ENCODE assay signal across 13 mouse cellular contexts in genomic region chr6:121102941-121103340, GRCm38 (mm10). TPM values are rescaled to one million over a fixed set of nuclear protein-coding genes. Genes with fewer than 3 reads are reported as not detected.
A peak's percentile ranks its signal among the peaks of the same experiment; 100 is the strongest.
DNase-seq lines count a peak whose midpoint lies in the region; ATAC-seq lines count a peak whose summit lies in the region.
"Had no signal": no experiment of that assay in that cellular context is flagged by ENCODE, and none has a peak within 500 bp of the region (broad histone marks: within the 10 kb centered on the region; RNA-seq: fewer than 3 reads in every experiment).

No protein-coding gene starts in this region.

- H3K9me3 ChIP-seq in heart, embryonic 12.5 days (replicated peaks): no peaks in the 10 kb centered on the region
- H3K9me3 ChIP-seq in heart, embryonic 13.5 days: no peaks in the 10 kb centered on the region
- no peaks in the 10 kb centered on the region for H3K9me3 ChIP-seq in intestine, embryonic 16.5 days (ENCODE audit: control insufficient read depth, low read length)

- no peak overlapping the region for H3K4me2 ChIP-seq in heart, embryonic 12.5 days
- peak overlapping the region; percentile 0; the same call in 1 of the 2 replicates for H3K4me2 ChIP-seq in heart, embryonic 13.5 days
- no peak overlapping the region for H3K4me2 ChIP-seq in intestine, embryonic 16.5 days (ENCODE audit: low read depth, low read length)

- H3K36me3 ChIP-seq in heart, embryonic 12.5 days: peaks cover 25% of the 10 kb centered on the region
- H3K36me3 ChIP-seq in heart, embryonic 13.5 days: peaks cover 27% of the 10 kb centered on the region
- no peaks in the 10 kb centered on the region for H3K36me3 ChIP-seq in intestine, embryonic 16.5 days (ENCODE audit: control insufficient read depth, insufficient read depth, low read length)

- H3K27ac ChIP-seq in heart, embryonic 12.5 days (ENCODE audit: poor library complexity, severe bottlenecking): no peak overlapping the region
- H3K27ac ChIP-seq in heart, embryonic 13.5 days (replicated peaks): no peak overlapping the region
- no peak overlapping the region for H3K27ac ChIP-seq in intestine, embryonic 16.5 days (ENCODE audit: low read length)
- H3K27ac ChIP-seq: liver, embryonic 14.5 days had no signal

- no peaks in the 10 kb centered on the region for H3K27me3 ChIP-seq in heart, embryonic 12.5 days (replicated peaks)
- no peaks in the 10 kb centered on the region for H3K27me3 ChIP-seq in heart, embryonic 13.5 days (replicated peaks)
- no peaks in the 10 kb centered on the region for H3K27me3 ChIP-seq in intestine, embryonic 16.5 days (replicated peaks; ENCODE audit: control insufficient read depth, insufficient read depth, low read length)

- H3K4me3 ChIP-seq in heart, embryonic 12.5 days: no peak overlapping the region
- H3K4me3 ChIP-seq in heart, embryonic 13.5 days: no peak overlapping the region
- no peak overlapping the region for H3K4me3 ChIP-seq in intestine, embryonic 16.5 days (ENCODE audit: low read length)

- ATAC-seq in cerebellum, adult (ENCODE audit: insufficient number of reproducible peaks, low FRiP score, low TSS enrichment): 0 out of 2 replicates have a peak, but pooled peaks have one; percentile 8
- no peak for ATAC-seq in heart, embryonic 12.5 days (ENCODE audit: insufficient number of reproducible peaks, low FRiP score)
- no peak for ATAC-seq in heart, embryonic 13.5 days (ENCODE audit: extremely low read depth, insufficient number of reproducible peaks, low FRiP score, low TSS enrichment)
- ATAC-seq in intestine, embryonic 16.5 days: no peak
- ATAC-seq: forebrain, postnatal 0 days; intestine, postnatal 0 days had no signal

- intact Hi-C loops in heart, postnatal 14 days (cut with DNase I): loop anchor here (10.0 kb wide), 1 partner anchor 58 kb away; no protein-coding TSS in a partner anchor

- H3K9ac ChIP-seq in heart, embryonic 12.5 days: peak overlapping the region; percentile 17; the same call in 1 of the 2 replicates
- H3K9ac ChIP-seq in heart, embryonic 13.5 days: no peak overlapping the region
- no peak overlapping the region for H3K9ac ChIP-seq in intestine, embryonic 16.5 days (ENCODE audit: low read depth, low read length)
- H3K9ac ChIP-seq: forebrain, postnatal 0 days had no signal

- DNase-seq in cerebellum, adult 11-12 months: no peak
- DNase-seq in heart, postnatal 14 days: no peak
- peak; percentile 72 for DNase-seq in NIH3T3 (ENCODE audit: low read depth)
- DNase-seq in urinary bladder, postnatal 14 days (ENCODE audit: low spot score): no peak
- DNase-seq: forebrain, postnatal 0 days; kidney, postnatal 36 days; thymus, adult 18-20 months had no signal

- peaks cover 85% of the 10 kb centered on the region for H3K4me1 ChIP-seq in heart, embryonic 12.5 days (replicated peaks)
- H3K4me1 ChIP-seq in heart, embryonic 13.5 days: peaks cover 91% of the 10 kb centered on the region
- H3K4me1 ChIP-seq in intestine, embryonic 16.5 days (ENCODE audit: control insufficient read depth, insufficient read depth, low read length): peaks cover 5% of the 10 kb centered on the region; the same call in 1 of the 2 replicates

- 54% methylated on average over 10 of the region's 10 CpGs for WGBS in heart, embryonic 12.5 days
- 49% methylated on average over 10 of the region's 10 CpGs for WGBS in heart, embryonic 13.5 days
- WGBS in intestine, embryonic 16.5 days: 78% methylated on average over 10 of the region's 10 CpGs

RNA-seq across cellular contexts. Expression of gene Mical3, which starts 27.9 kb away (rescaled TPM):
- 37.4 and 39.5 TPM in 2 replicates for polyA plus RNA-seq in heart, embryonic 12.5 days (2016; fragmentation: Nextera tagmentation; extraction: Ambion mirVana)
- total RNA-seq in heart, postnatal 14 days (2021): 100 to 1,000 TPM; 114 to 124 TPM
- 28.2 and 29.2 TPM in 2 replicates for polyA plus RNA-seq in heart, embryonic 13.5 days (2015; fragmentation: Nextera tagmentation; extraction: Ambion mirVana)
- 4.8 and 5.5 TPM in 2 replicates for polyA plus RNA-seq in intestine, embryonic 16.5 days (2015; fragmentation: Nextera tagmentation; extraction: Ambion mirVana)
